Mouse (Mus musculus) stomach, adult 2 months (tissue): Measurements from ENCODE around the gene Gbp10. TPM values are rescaled to one million over a fixed set of nuclear protein-coding genes. Genes with fewer than 3 reads are reported as not detected.

ENCODE experiments used
- polyA plus RNA-seq: library from polyadenylated mRNA; depleted of rRNA; stranded (reverse); fragments of >200 nt; gene quantifications from 2 replicates; pipeline ENCODE4 v1.2.3, GENCODE M21; 2012; rRNA removed

Gene Gbp10
- polyA plus RNA-seq = 0.05 TPM in 1 of 2 replicates, not detected in the other

DNA sequence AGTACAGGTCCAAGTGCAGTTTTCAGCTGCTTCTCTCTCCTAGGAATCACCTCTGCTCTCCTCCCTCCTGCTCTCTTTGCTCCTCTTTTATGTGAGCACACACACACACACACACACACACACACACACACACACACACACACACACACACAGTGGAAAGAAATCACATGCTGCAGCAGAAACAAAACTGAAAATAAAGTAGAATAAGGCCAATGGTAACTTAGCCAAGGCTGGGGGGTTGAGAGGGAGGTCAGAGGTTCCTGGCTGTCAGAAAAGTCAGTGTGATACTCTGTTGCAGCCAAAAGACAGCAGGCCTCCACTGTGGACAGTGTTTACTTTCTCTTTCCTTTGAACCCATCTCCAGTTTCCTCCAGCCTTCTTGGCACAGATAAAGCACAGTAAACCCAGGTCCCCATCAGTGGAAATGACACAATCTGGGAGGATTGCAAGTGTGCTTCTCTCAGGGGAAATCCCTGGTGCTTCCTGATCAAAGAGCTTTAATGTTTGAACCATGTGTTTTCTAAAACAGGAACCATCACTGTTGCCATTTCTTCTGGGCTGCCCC lies at the start of gene Gbp10:
Gbp10 (minus strand) TSS at position 51 of the 565 bp plus-strand sequence.

Other genes starting within 250 kb of the Gbp10 start
- gene Gbp9, start 100.0 kb downstream of the Gbp10 start, polyA plus RNA-seq = 0.17 and 0.50 TPM in 2 replicates
- 0.08 TPM in 1 of 2 replicates, not detected in the other for gene Gbp8, start 100.0 kb downstream of the Gbp10 start, polyA plus RNA-seq
- gene Gbp4, start 99.9 kb downstream of the Gbp10 start, polyA plus RNA-seq = 0.27 and 1.2 TPM in 2 replicates
- gene Gm43302, start 54.2 kb upstream of the Gbp10 start, polyA plus RNA-seq = 0.13 TPM in 1 of 2 replicates, not detected in the other
- gene Gbp6, start 54.2 kb upstream of the Gbp10 start, polyA plus RNA-seq = 0.23 and 0.40 TPM in 2 replicates
- 1.4 and 2.1 TPM in 2 replicates for gene Lrrc8b, start 176.2 kb upstream of the Gbp10 start, polyA plus RNA-seq